Mouse (Mus musculus) liver, adult 2 months (tissue): ENCODE data around the gene Zfp229. TPM values are rescaled to one million over a fixed set of nuclear protein-coding genes. Genes with fewer than 3 reads are reported as not detected.
"Not testable (repeated sequence)": the region's sequence is repeated elsewhere in the genome, so short reads cannot be mapped to it uniquely, and the experiment has no call there.

Experiments used
- DNase-seq: peaks from one replicate; pipeline ENCODE4 v3.0.0-alpha.2; 2011; ENCODE audit warnings: low read depth, low spot score; ENCODE audit errors: extremely low read depth
- H3K27ac ChIP-seq: fragments of 200-500 bp; replicated peaks from 2 replicates; pipeline ENCODE4 v1.5.1; 2012; ENCODE audit warnings: low read depth, mild to moderate bottlenecking, control low read depth, inconsistent platforms, low read length; ENCODE audit not compliant: insufficient read depth
- H3K27me3 ChIP-seq: fragments of 200-500 bp; 2 replicates; pipeline ENCODE4 v1.6.1; 2012; ENCODE audit warnings: mild to moderate bottlenecking, moderate library complexity, low read length, inconsistent platforms; ENCODE audit not compliant: control insufficient read depth, insufficient read depth
- H3K36me3 ChIP-seq: fragments of 200-500 bp; 2 replicates; pipeline ENCODE4 v1.6.1; 2012; ENCODE audit warnings: low read length, inconsistent platforms; ENCODE audit not compliant: control insufficient read depth, insufficient read depth
- H3K4me1 ChIP-seq: fragments of 200-500 bp; 2 replicates; pipeline ENCODE4 v1.6.1; 2011; ENCODE audit warnings: low read length; ENCODE audit not compliant: control insufficient read depth, insufficient read depth
- H3K4me3 ChIP-seq: fragments of 200-500 bp; 2 replicates; pipeline ENCODE4 v1.5.1; 2011; ENCODE audit warnings: low read depth, mild to moderate bottlenecking, control low read depth, low read length, moderate library complexity; ENCODE audit not compliant: insufficient read depth
- H3K79me2 ChIP-seq: fragments of 200-500 bp; 2 replicates; pipeline ENCODE4 v1.6.1; 2012; ENCODE audit warnings: inconsistent platforms, mild to moderate bottlenecking, low read length, moderate library complexity; ENCODE audit not compliant: control insufficient read depth, insufficient read depth
- H3K9ac ChIP-seq: fragments of 200-500 bp; 2 replicates; pipeline ENCODE4 v1.6.1; 2012; ENCODE audit warnings: low read depth, mild to moderate bottlenecking, control low read depth, inconsistent platforms, low read length
- CTCF ChIP-seq: fragments of 200-500 bp; IDR thresholded peaks from 2 replicates; pipeline ENCODE4 v1.5.1; 2011; ENCODE audit warnings: low read depth, low read length, control low read depth
- POLR2A ChIP-seq: fragments of 200-500 bp; IDR thresholded peaks from 2 replicates; pipeline ENCODE4 v1.6.1; 2011; ENCODE audit warnings: low read length, control low read depth; ENCODE audit not compliant: insufficient read depth; ENCODE audit errors: extremely low read depth
- WGBS: fragments of 180-500 bp; shearing (Covaris S2); methylation state at CpG from one replicate; pipeline ENCODE4 v1.1.7; 2018; 5-methylcytosine and 5-hydroxymethylcytosine counted together
- polyA plus RNA-seq: library from polyadenylated mRNA; depleted of rRNA; stranded (reverse); fragments of >200 nt; gene quantifications from 2 replicates; pipeline ENCODE4 v1.2.3, GENCODE M21; 2012; rRNA removed
- total RNA-seq: library from RNA; depleted of rRNA; stranded (reverse); fragments of >200 nt; gene quantifications from 2 replicates; pipeline ENCODE4 v1.2.3, GENCODE M21; 2014; rRNA removed

The Zfp229 gene
- 4.1 and 7.2 TPM in 2 replicates for total RNA-seq
- polyA plus RNA-seq = 1.6 and 2.4 TPM in 2 replicates

GRCm38 (mm10) chr17:21730495-21730894 is at the start of gene Zfp229:
Gene Zfp229, plus strand, starts transcription at chr17:21730795.
- not testable (repeated sequence) for H3K9ac ChIP-seq, H3K27me3 ChIP-seq, H3K4me1 ChIP-seq, H3K36me3 ChIP-seq, H3K4me3 ChIP-seq, H3K79me2 ChIP-seq, DNase-seq, H3K27ac ChIP-seq
- 96% methylated on average over 12 of the region's 22 CpGs for WGBS

DNA sequence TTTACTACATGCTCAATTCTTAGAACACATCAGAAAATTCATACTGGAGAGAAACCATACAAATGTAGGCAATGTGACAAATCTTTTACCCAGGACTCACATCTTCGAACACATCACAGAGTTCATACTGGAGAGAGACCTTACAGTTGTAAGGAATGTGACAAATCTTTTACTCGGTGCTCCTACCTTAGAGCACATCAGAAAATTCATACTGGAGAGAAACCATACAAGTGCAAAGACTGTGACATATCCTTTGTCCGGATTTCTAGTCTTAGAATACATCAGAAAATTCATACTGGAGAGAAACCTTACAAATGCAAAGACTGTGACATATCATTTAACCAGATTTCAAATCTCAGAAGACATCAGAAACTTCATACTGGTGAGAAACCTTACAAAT is 39.0 kb upstream of the Zfp229 start, which contains the start of gene Gm10226:
Gm10226 (plus strand) TSS at position 301 of the 400 bp plus-strand sequence.
- Histone ChIP-seq H3K27me3 (no peaks in the 10 kb centered on the region), H3K4me1 (no peaks in the 10 kb centered on the region), H3K4me3 (no peak within 1 kb of the TSS), H3K79me2 (no peaks in the 10 kb centered on the region), H3K9ac (no peak within 1 kb of the TSS), H3K36me3 (peaks cover 32% of the 10 kb centered on the region), H3K27ac (no peak within 1 kb of the TSS)
- TF ChIP-seq CTCF (no peak), POLR2A (no peak)
- DNase-seq = no peak
- WGBS = 95% methylated on average over 3 of the region's 3 CpGs

DNA sequence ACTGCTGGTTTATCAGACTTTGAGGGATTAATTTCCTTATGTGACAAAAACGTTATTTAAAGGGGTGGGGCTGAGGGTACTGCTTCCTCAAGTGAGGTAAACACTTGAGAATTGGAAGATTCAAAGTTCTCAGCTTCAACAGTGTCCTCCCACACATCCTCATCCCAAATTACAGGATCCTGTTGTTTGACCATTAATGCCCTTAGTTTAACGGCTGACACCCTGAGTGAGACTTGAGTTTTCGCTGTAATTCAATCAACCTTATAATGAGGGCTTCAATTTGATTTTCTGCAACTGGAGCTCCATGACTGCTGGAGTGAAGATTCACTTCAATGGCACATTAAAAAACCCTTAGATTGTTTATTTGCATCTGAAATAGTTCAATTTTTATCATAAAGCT is 37.3 kb upstream of the Zfp229 start:
- 77% methylated on average over 3 of the region's 3 CpGs for WGBS
- TF ChIP-seq CTCF = no peak
- TF ChIP-seq POLR2A = no peak

GRCm38 (mm10) chr17:21696073-21696472 is 34.5 kb upstream of the Zfp229 start:
- H3K4me1 ChIP-seq = no peaks in the 10 kb centered on the region
- DNase-seq = no peak
- no peak overlapping the region for H3K27ac ChIP-seq
- no peaks in the 10 kb centered on the region for H3K79me2 ChIP-seq
- no peak overlapping the region for H3K4me3 ChIP-seq
- TF ChIP-seq POLR2A (no peak), CTCF (no peak)
- H3K36me3 ChIP-seq = peaks cover 8% of the 10 kb centered on the region
- no peaks in the 10 kb centered on the region for H3K27me3 ChIP-seq
- H3K9ac ChIP-seq = no peak overlapping the region

More for the DNA sequence above, 37.3 kb upstream of the Zfp229 start:
- Histone ChIP-seq H3K79me2 (no peaks in the 10 kb centered on the region), H3K4me1 (no peaks in the 10 kb centered on the region), H3K27ac (no peak overlapping the region), H3K4me3 (no peak overlapping the region), H3K9ac (no peak overlapping the region), H3K36me3 (peaks cover 26% of the 10 kb centered on the region), H3K27me3 (no peaks in the 10 kb centered on the region)
- no peak for DNase-seq

DNA sequence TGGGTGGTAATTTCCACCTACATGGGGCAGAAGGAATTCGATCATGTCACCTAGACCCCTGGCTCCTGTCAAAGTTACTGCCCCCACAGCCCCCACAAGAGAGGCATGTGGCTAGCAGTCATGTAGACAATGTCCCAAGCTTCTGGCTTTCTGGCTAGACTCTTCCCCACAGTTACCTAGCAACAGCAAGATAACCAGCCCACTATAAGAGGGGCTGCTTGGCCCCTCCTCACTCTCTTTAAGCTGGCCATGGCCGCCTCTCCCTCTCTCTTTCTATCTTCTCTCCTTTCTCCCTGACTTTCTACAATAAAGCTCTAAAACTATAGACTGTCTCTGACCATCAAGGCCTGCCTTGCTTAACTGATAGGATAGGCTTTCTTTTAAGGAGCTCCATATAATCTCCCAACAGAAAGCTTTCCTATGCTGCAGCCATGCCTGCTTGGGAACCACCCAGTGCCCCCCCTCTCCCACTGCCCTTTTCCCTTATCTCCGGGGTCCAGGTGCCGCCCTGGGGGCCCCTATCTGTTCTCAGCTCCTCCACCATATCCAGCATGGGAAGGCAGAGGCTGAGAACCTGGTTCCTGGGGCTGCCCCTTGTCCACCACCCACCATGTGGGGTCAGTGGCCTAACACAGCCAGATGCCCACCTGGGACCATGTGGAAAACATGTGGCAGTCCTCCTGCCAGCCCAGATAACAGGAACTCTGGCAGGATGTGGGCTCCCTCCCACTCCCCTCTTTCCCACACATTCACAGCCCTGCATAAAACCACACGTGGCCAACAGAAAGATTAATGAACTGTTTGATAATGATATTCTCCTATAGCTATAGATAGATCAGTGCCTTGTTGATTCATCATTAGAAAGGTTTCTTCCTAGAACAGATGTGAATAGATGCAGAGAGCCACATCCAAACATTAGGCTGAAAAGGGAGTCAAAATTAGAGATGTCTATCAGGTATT is 28.0 kb upstream of the Zfp229 start:
- TF ChIP-seq POLR2A (no peak), CTCF (no peak)
- Histone ChIP-seq H3K9ac (no peak overlapping the region), H3K4me1 (no peaks in the 10 kb centered on the region; the same call in 1 of the 2 replicates), H3K36me3 (no peaks in the 10 kb centered on the region), H3K79me2 (no peaks in the 10 kb centered on the region), H3K27me3 (no peaks in the 10 kb centered on the region), H3K27ac (no peak overlapping the region), H3K4me3 (no peak overlapping the region)
- DNase-seq = no peak
- WGBS = 42% methylated on average over 5 of the region's 5 CpGs

- WGBS = 65% methylated on average over 1 of the region's 1 CpGs
- Histone ChIP-seq H3K79me2 (no peaks in the 10 kb centered on the region), H3K27ac (no peak overlapping the region), H3K36me3 (no peaks in the 10 kb centered on the region), H3K27me3 (no peaks in the 10 kb centered on the region), H3K4me1 (peaks cover 3% of the 10 kb centered on the region; the same call in 1 of the 2 replicates), H3K4me3 (no peak overlapping the region), H3K9ac (no peak overlapping the region)
- no peak for TF ChIP-seq CTCF
- no peak for TF ChIP-seq POLR2A
- DNase-seq = no peak
Observed at GRCm38 (mm10) chr17:21703414-21703813, 27.2 kb upstream of the Zfp229 start.
